Mouse (Mus musculus) lung, postnatal 10 days (tissue): ENCODE measurements around the gene Natd1.

Experiments used
- DNase-seq: peaks from one replicate; pipeline ENCODE4 v3.0.0; 2021

The Natd1 gene

DNA sequence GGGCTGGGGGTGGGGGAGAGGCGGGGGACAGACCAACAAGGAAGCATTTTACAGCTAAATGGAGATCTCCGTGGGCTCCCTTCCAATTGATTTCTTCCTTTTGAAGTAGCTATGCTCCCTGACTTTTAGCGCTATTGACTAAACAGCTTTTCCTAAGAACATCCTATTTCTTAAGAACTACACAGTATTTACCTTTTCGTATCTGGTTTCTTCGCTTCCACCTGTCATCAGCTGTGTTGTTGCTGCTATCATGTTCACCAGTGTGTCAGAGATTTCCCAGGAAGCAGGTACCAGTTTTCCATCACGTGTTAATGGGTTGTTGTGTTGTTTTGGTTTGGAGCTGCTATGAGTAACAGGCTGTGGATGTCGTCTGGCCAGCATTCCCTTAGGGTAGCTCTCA is at the start of gene Natd1:
Gene Natd1, minus strand, starts transcription at position 260 of the 400 bp plus-strand sequence.
- DNase-seq = no peak

DNA sequence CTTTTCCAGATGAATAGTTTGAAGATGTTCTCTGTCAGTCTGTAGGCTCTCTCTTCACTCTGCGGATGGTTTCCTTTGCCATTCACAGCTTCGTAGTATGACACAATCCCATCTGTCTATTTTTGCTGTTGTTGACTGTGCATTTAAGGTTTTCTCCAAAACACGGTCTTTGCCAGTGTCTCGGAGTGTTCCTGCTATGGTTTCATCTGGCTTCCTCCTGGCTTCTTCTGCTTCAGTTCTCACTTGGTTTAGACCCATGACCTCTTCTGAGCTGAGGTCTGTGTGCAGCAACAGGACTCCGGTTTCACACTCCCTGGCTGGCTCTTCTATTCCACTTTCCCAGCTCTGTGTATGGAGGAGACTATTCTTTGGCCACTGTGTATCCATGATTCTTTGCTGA is 48.2 kb upstream of the Natd1 start:
- DNase-seq = no peak

DNA sequence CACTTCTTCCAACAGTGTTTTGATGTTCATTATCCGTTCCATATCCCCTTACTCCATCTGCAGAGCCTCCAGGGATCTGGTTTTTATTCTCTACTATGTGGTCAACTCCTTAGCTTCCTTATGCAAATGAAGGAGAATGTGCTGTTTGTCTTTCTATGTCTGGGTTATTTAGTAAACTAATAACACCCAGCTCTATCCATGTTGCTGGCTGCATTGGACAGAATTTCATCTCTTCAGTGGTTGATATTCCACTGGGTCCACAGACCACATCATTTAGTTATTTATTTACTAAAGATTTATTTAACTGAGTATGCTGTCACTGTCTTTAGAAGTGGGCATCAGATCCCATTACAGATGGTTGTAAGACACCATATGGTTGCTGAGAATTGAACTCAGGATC is 46.6 kb upstream of the Natd1 start:
- no peak for DNase-seq

DNA sequence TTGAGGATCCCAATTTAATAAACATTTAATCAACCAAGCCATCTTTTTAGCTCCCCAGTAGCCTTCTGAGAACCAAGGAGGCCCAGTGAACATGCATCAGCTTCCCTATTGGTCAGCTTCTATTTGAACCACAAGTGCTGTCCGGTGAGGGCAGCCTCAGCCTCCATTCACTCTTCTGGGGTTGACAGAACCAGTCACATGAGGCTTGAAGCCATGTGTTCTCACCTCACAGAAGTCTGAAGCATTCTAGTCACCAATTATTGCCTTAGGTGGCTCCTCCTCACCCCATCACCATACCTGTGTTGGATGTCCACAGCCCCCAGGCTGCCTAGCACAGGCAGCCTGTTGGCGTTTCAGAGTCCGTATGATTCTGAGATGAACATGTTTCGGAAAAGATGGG is 44.4 kb upstream of the Natd1 start:
- DNase-seq = no peak

DNA sequence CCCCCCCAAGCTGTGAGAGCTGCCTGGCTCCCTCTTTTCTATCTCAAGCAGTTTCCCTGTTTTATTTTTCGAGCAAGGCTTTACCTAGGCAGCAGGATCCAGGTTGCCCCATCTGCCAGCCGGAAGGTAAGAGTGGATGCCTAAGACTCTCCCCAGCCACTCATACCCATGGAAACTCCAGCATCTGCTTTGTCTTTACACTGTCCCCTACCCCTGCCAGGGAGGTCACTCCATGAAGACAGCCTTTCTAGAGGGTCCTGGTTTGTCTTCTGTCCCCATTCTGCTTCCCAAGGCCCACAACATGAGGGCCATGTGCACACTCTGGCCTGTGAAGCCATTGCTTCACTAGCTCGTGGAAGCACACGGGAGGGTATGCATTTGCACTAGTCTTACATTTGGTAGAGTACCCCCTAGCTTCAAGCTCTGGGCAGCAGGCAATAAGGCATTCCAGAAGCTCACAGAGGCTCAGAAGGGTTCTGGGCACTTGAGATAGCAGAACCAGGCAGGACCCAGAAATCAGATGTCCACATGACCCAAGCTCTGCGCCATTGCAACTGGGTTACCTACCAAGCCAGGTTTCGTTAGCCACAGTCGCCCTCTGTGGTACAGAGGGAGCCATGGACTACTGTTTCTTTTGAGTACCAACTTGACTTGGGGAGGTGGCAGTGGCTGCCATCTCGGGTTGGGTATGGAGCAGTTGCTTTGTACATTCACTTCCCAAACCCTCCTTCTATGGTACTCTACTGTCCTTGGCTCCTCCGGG is 41.3 kb upstream of the Natd1 start:
- no peak for DNase-seq

DNA sequence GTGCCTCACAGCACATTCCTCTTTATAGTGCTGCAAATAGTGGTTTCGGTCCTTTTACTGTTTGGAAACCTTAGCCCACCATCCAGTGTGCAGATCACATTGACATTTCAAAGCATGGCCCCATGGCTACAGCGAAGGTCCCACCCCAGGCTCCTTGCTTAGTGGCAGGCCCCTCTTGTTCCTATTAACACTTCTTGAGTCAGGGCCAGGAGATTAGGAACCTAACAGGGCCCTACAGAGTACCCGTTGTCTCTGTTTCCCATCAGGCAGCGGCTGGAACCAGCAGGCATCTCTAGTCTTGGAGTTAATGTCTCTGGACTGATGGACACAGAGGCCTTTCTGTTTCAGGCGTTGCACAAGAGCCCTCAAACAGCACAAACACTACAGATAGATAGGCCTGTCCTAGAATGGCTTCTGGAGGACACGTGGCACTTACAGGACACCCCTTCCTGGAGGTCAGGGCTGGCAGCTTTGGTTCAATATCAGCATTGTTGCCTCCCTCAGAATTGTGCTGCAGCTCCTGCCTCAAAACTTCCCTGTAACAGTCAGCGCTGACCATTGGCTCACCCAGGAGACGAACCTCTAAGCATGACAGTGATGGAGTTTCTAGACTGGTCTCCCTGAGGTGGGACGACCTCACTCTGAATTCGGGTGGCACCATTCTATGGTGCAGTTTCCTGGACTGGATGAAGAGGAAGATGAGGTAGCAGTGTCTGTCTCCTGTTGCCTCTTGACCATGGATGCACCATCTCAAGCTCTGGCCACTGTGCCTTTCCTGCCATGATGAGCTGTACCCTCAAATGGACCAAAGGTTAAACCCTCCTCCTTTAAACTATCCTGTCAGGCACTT is 39.9 kb upstream of the Natd1 start:
- DNase-seq = no peak

DNA sequence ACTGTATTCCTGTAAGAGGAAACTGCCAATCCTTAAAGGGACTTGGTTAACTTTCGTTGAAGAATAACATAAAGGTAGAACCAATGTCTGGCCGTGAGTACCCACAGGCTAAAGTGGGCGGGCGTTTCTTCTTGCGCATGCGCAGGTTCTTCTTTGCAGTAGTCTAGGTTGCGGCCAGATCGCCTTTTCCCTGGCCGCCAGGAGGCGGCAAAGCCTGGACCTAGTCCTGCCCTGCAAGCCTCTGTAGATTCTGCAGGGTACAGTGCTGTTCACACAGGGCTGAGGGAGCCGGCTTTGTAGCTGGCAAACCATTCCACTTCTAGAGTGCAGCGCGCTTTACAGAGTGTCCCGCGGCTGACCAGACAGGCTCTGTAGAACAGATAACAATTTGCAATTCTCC is 39.3 kb upstream of the Natd1 start:
- peak; percentile 96 for DNase-seq

DNA sequence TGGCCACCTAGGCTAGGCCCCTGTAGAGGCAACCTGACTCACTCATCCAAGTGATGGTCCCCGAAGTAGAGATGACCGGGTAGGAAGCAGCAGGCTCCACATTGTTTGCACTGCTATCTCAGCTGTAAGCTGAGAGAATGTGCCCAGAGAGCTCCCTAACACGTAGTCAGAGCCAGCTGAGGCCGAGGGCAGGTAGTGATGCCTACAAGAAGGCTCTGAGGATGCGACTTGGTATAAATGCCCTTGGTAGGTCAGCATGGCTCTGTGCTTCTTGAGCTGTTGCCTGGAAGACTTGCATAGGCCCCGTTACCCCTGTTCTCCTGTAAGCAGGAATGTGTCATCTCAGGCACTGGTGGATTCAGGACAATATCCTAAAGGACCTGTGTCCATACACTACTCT is 38.4 kb upstream of the Natd1 start:
- no peak for DNase-seq

DNA sequence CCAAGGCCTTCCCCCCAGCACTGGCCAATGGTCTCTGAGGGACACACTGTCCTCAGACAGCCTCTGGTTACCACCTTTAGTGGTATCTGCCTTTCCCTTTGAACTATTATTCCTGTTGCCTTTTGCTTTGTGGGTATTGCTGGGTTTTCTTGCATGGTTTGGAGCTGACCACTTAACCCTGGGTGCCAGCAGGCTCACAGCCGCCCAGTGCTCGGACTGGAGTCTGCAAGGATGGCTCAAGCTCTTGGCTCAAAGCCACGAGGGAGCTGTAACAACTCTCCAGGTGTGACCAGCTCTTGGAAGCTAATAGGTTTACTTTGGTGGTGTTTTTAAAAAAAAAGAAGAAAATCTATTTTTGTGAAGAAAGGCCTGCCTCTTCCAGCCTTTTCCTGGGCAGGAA is 37.8 kb upstream of the Natd1 start:
- DNase-seq = no peak

DNA sequence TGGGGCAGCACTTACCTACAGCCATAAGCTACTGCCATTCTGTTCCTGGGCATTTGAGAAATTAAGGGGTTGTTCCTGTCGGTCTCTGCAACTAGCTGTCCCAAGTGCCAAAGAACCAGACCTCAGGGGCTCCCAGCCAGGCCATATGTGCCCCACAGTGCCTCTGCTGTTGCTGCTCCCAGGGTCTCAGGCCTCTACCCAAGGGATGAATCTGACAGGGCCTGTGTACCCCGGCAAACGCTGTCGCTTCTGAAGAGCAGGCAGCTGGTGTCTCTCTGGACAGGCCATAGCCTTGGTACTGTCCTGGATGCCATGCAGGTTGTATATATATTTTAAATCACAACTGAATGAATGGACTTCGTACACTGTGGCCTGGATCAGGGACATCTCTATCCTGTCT is 37.3 kb upstream of the Natd1 start:
- DNase-seq = no peak

DNA sequence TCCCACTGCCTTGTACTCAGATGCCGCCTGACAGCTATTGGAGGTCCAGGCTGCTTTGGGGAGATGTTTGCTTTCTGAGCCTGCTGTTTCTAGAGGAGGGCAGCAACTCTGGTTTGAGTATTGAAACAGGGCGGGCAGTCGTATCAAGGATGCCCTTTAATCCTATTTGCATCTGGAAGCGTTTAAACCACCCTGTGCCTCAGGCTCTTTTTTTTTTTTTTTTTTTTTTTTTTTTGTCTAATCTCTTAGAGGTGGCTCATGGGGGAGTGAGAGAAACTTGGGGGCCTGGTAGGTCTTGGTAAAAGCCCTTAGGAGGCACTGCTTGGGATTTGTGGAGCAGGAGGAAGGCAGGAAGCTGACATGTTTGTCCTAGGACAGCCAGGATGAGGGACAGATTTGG is 30.5 kb upstream of the Natd1 start:
- no peak for DNase-seq

DNA sequence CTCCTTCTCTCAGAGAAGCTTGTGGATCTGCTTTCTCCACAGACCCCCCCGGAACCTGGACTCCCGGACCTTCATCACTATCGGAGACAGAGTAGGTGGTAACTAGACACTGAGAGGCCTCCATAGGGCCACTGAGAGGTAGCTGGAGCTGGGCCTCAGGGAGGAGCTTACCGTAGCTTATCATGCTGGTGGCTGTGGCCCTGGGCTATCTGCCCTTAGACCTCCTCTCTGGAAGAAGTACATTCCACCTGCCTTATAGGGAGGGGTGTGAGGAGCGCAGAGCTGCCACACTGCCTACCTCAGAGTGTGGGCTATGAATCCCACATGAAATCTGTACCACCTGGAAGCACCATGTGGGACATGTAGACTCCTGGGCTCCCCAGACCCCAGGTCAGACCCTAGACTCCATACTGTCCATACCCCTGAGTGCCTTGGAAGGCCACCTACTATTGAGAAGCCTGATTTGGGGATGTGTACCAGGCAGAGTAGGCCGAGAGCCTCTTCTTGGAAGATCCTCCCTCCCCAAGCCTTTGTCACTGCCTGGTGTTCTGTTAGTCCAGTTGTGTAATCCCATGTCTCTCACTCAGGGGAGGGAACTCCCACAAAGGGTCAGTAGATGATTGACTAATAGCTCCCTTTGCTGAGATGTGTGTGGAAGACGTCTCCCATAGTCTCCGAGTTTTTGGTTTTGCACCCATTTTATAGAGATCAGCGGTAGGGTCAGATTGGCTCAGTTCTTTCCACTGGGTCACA is 27.9 kb upstream of the Natd1 start:
- no peak for DNase-seq

DNA sequence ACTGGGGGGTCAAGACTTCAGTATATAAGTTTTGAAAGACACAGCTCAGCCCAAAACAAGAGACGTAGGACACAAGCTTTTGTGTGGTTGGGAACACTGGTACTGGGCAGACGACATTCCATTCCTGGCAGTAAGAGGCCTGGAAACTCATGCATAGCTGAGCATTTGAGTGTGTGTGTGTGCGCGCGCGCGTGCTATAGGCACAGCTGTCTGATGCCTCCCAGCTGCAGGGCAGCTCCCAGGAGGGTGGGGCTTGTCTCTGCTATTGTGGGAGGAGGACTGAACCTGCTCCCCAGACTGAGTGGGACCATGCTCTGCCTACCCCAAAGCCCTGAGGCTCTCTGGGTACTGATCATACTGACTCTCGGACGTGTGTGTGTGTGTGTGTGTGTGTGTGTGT is 26.8 kb upstream of the Natd1 start:
- DNase-seq = peak; percentile 59

DNA sequence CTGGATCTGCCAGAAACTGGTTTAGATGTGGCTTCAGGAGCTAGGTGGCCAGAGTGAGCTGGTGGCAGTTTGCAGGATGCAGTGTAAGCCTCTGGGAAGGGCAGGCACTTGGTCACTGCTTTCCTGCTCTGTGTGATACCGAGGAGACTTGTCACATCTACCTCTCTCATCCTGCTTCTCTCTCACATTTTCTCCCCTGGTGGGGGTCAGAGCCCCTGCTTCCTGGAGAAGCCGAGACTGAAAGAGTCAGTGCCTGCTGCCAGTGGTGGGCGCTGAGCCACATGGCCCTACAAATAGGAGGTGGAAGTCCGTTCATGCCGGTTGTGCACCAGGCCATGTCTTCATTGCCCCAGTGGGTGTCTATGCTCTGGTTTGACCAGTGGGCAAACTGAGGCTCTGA is 26.0 kb upstream of the Natd1 start:
- no peak for DNase-seq

DNA sequence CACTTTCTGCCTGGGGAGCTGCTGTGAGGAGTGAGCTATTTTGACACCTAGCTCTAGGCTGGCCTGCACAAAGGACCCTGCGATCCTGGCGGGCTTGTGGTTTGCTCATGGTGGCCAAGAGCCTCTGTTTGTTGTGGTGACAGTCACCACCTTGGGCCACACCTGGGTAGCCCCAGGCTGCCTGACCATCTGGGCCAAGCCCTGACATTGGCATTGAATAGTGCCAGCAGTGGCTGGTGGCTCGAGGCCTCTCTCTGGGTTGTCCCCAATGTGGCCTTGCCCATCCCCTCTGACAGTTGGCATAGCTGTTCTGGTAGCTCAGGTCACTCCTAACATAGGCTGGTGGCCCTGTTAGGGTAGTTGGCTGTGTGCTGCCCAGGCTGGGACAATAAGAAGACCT is 24.9 kb upstream of the Natd1 start:
- DNase-seq = no peak

DNA sequence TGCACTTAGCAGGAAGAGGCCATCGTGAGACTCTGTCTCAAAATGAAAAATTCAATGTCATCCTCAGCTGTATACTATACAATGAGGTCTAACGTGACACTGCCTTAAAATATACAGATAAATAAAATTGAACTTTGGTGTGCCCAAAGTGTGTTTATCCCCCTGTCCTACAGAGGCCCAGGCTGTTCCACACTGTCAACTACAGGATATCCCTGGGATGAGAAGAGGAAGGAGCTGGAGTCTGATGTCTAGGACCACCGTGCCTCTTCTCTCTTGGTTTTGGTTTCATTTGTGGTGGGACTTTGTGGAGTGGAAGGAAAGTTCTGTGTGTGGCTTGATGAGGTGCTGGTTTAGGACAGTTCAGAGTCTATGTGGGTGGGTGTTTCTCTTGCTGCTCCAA is 23.1 kb upstream of the Natd1 start:
- no peak for DNase-seq

DNA sequence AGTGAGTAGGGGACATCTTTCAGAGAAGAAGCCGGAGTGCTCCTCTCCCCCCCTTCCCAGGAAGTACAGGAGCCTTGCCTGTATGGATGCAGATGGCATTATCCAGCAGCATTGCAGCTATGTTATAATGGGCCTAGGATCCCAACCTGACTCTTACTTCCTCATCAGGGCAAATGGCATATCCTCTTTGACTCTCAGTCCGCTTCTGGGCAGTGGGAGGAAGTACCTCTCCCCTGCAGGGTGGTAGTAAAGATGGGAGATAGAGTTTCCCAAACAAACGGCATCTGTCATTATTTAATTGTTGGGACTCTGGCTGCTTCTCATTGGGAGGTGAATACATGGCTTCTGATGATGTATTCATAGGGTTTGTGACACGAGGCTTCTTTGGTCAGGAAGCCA is 21.4 kb upstream of the Natd1 start:
- DNase-seq = no peak

DNA sequence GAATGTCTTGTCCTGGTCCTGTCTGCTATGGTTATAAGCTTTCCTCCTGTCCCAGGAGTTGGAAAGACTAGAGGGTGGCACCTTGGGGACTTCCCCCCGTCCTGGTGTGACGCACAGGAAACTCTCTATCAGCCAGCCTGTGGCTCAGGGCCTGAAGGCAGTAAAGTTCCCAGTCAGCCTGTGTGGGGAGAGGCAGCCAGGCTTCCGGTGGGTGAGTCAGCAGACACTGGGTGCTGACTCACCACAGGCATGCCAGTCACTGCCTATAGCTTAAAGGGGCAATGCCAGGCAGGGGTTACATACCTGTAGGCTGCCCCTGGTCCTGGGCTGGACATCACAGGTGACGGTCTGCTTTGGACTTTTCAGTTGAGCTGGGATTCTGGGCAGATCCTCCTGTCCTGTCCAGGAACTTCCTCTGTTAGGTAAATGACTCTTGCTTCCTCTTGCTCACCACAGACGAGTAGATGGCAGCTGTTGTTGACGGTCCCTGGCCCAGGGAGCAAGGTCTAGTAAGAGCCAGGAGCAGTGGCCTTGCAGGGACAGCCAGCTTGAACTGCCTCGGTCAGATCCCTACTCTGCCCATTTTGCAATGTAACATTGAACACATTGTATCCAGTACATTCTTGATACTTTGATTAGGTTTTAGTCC is 20.9 kb upstream of the Natd1 start:
- peak; percentile 69 for DNase-seq

DNA sequence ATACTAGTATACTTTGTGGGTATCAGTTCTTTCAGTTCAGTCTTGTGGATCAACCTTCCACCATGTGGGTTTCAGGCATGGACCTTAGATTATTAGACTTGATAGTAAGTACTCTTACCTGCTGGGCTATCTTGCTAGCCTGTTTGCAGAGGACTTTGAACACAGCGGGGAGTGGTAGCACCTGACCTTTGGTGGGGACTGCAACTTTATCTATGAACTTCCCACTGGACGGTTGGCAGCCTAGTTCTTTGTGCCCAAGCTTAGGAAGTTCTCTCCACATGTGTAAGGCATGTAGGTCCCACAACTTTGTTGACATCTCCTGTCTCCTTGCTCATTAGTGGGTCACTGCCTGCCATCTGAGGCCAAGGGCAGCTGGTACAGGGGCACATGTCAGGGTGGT is 20.2 kb upstream of the Natd1 start:
- no peak for DNase-seq

DNA sequence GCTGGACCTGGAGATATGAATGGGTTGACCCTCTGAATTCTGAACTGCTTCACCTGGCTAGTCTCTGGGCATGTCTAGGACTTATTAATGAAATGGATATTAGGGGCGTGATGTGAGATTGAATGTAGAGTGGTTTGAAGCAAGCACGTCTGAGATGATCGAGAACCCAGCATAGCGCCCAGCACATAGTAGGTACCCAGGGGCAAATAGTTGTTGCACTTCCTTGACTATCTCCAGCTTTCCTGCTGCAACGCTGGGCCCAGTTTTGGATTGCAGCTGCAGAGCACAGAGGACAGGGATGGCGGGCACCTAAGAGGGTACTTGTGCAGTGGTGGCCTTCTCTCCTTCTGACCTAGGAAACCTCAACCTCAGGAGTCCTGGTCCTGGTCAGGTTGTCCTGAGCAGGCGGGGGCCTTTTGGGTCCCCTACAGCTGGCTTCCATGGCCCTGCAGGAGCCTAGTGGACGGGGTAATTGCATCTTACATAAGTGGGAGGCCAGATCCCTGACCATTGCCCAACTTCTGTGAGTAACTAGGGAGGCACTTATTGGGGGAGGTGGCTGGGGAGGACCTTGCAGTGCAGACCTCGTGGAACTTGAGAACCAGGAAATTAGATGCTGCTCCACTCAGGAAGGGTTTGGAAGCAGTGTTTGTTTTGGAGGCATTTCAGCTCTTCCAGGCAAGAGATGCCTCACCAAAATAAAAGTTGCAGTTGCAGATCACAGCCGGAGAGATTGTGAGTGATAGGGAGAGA is 18.8 kb upstream of the Natd1 start:
- DNase-seq = peak; percentile 76

DNA sequence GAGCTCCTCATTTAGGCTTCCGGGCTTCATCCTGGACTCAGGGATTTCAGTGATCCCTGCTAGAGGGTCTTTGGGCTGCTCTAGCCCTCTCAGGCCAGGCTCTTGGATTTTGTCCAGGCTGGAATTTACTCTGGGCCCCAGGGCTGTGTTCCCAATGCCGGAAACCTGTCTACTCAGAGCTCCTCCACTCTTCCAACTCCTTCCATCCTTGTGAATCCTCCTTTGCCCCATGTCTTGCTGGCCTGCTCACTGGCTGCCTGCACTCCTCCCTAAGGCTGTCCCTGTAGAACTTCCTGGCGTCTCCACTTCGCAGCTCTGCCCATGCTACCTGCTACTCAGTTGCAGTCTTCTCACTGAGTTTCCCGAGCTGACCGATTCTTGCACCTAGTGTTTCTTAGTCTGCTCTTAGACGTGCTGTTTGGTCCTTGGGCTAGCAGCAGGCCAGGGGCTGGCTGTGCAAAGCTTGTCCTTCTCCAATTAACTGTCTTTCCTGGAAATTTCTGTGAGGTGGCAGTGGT is 18.0 kb upstream of the Natd1 start:
- DNase-seq = no peak

DNA sequence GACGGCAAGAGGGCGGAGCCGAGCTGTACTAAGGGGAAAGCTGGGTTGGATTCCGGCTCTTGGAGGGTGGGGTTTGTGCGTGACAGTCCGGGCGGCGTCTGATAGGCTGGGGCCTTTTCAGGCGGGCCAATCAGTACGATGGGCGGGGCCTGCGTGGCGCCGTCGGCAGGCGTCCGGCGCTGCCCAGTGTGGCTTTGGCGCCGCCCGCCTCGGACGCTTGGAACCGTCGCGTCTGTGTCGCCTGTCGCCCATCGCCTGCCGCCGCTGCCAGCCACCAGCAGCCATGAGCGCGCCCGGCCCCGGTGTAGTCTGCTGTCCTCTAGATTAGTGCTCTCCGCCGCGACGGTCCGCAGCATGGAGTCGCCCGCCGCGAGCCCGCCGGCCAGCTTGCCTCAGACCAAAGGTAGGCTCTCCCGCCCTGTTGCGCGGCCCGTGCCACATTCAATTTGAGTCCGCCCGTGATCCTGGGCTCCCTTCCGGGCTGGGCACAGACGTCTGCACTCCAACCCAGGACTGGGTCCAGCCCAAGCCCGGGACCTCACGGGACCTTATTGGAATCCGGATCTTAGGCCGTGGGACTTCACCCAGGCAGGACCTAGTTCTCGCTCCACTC is 17.4 kb upstream of the Natd1 start, which contains the start of gene Map2k3:
Gene Map2k3, plus strand, starts transcription at position 165 of the 613 bp plus-strand sequence.
- peak; percentile 99 for DNase-seq
